Mouse (Mus musculus): ENCODE measurements at regions not wholly inside any gene's neighbourhood (a gene's known extent, or its start where the extent isn't known, plus 50 kb on each side); places are given as distances from the start of the nearest gene placed in this dataset.
A peak's percentile ranks its signal among the peaks of the same experiment; 100 is the strongest.
"Not testable (repeated sequence)": the region's sequence is repeated elsewhere in the genome, so short reads cannot be mapped to it uniquely, and the experiment has no call there.

DNA sequence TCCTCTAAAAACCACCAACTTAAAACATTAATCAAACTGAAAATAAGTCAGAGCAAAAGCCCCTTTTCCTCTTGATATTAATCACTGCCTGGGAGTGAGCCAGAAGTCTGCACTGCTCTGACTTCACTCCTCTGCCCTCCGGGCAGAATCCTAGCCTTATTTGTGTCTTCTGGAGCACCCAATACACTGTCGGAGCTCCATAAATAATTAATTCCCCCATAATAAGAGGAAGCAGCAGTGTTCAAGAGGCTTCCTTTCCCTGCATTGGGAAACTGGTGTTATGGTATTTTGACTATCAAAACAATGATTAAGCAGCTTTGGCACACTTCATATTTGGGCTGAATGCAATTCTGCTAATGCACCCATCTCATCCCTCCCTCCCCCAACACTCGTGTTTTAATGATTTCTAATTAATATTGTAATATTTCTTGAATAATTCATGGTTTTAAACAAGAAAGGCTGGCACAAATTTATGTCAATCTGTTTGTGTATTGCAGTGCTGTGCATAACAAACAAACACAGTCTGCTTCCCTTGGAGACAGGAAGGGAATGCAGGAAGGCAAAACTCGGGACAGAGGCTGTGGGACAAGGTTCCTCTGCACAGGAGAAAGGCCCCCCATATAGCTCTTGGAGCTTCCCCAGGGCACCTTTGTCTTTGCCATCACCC, 523.5 kb upstream of the Stxbp6 start:
- DNase-seq (ENCODE audit: low read depth, low spot score) = peak; percentile 30

GRCm38 (mm10) chr12:45594689-45595088, 520.2 kb upstream of the Stxbp6 start:
- DNase-seq (ENCODE audit: low read depth, low spot score) = no peak

GRCm38 (mm10) chr12:45590191-45590590, 515.7 kb upstream of the Stxbp6 start:
- no peak for DNase-seq (ENCODE audit: low read depth, low spot score)

- no peak for DNase-seq (ENCODE audit: low read depth, low spot score)
Observed at GRCm38 (mm10) chr12:45585763-45586162, 511.3 kb upstream of the Stxbp6 start.

DNA sequence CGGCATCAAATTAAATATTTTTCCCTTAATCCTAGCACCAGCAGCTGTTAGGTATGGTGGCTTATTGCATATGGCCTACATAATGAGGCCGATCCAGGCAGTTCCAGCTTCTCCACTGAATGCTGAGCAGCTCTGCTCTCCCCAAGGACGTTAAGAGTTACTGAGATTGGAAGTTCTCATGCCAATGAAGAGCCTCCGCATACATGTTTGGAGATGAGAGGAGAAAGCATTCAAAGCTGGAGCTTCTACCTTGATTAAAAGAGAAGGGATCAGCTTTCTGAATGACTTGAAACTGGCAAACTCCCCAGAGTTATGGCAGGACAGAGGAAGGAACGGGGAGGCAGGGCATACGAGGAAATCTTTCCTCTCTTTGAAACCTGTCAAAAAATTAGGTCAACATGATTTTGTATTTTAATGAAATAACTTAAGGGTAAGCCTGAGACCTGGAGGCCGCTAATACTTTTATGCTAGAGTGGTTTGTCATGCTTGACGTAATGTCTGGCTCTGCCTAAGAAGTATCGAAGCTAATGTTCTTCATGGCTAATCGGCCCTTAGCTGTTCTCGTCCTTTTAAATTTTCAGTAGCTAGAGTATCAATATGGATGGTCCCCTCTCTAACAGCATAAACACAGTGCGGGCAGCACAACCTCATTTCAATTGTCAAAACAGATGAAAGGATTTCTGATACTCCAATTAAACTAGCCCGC, 489.0 kb upstream of the Stxbp6 start:
- no peak for DNase-seq (ENCODE audit: low read depth, low spot score)

GRCm38 (mm10) chr12:45562637-45563220, 488.2 kb upstream of the Stxbp6 start:
- no peak for DNase-seq (ENCODE audit: low read depth, low spot score)

- no peak for DNase-seq (ENCODE audit: low read depth, low spot score)
Observed at GRCm38 (mm10) chr12:45561889-45562288, 487.4 kb upstream of the Stxbp6 start.

DNA sequence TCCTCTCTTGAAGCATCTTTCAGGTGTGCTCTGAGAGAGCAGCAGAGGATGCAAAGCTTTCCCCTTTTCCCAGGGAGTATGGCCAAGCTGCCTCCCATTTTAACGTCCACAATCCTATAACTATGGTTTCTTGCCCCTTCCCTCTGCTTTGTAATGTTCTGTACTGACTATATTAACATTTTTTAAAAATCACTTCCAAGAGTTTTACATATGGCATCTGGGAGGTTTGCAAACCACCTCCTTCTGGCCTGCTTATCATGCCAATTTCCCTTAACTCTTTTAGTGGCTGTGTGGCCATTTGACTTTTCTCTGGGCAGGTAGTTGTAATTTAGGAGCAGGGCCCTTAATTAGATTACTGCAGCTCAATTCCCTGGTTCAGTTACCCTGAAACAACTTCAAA, 486.9 kb upstream of the Stxbp6 start:
- DNase-seq (ENCODE audit: low read depth, low spot score) = no peak

DNA sequence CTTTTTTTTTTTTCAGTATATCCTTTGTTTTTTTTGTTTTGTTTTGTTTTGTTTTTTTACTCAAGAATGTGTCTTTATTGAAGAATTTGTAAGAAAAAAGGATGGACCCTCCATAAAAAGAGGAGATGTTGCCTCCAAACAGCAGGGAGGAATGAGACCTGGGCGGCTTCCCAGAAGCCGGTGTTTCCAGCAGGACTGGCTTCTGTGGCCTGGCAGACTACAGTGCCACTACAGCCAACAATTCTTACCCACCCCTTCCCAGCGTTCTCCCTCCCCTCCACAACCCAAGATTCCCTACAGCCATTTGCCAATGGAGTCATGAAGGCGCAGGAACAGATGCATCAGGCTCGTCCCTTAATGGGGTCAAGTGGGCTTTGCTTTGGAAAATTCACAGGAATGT, 475.4 kb upstream of the Stxbp6 start:
- not testable (repeated sequence) for DNase-seq (ENCODE audit: low read depth, low spot score)

GRCm38 (mm10) chr12:45519554-45519953, 445.0 kb upstream of the Stxbp6 start:
- DNase-seq (ENCODE audit: low read depth, low spot score) = no peak

GRCm38 (mm10) chr12:45514459-45514858, 439.9 kb upstream of the Stxbp6 start:
- no peak for DNase-seq (ENCODE audit: low read depth, low spot score)

- no peak for DNase-seq (ENCODE audit: low read depth, low spot score)
Observed at GRCm38 (mm10) chr12:45507400-45507982, 433.0 kb upstream of the Stxbp6 start.

DNA sequence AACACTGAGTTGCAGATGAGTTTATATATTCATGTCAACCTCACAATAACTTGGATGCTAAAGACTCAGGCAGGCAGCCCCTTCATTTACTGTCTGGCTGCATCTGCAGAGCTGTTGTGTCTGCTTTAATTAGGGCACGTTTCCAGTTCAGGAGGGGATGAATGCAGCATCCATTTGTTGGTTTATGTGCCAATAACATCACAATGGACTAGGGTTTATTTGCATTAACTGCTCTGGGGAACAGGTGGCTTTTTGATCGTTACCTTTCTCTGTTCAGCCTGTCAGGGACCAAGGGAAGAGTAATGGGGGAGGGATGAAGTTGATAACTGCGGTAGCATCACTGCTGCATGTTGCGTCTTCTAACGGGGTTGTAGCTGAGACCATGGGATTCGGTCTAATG, 425.3 kb upstream of the Stxbp6 start:
- DNase-seq (ENCODE audit: low read depth, low spot score) = no peak

- no peak for DNase-seq (ENCODE audit: low read depth, low spot score)
Observed at GRCm38 (mm10) chr12:45498230-45498629, 423.7 kb upstream of the Stxbp6 start.

GRCm38 (mm10) chr12:45489029-45489428, 414.5 kb upstream of the Stxbp6 start:
- no peak for DNase-seq (ENCODE audit: low read depth, low spot score)

DNA sequence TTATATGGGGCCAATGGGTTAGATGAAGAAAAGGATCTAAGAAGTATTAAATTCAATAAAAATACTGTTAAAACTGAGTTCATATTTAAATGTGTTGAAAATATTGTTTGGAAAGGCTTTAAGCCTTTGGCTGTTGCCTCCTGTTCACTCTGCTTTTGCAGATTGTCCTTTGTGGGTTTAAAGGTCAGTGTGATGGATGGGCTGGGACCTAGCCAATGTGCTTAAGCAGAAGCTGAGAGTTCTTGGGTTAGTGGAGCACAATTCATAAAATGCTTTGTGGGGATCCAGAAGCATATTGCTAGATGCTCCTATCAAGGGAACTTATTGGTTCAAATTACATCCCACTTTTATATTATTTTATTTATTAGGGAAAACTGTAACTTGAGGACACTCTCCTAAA, 402.4 kb upstream of the Stxbp6 start:
- no peak for DNase-seq (ENCODE audit: low read depth, low spot score)

- no peak for DNase-seq (ENCODE audit: low read depth, low spot score)
Observed at GRCm38 (mm10) chr12:45468093-45468492, 393.6 kb upstream of the Stxbp6 start.

DNA sequence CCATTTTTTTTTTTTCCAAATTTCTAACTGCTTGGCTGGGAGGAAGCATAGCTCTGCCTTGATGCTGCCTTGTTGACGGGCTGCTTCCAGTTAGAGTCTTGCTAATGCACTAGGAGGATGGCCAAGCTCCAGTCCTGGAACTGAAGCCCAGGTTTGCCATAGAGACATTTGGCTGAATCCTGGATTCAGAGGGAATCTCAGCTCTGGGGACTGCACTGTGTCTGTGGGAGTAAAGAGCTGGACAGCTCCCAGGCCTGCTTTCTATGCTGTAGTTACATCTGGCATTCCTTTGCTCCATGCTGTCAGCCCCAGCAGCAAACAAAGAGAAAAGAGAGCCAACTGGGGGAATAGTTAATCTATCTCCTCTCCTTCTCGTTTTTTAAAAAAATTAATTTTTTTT, 392.5 kb upstream of the Stxbp6 start:
- peak; percentile 45 for DNase-seq (ENCODE audit: low read depth, low spot score)

- DNase-seq (ENCODE audit: low read depth, low spot score) = peak; percentile 77
Observed at GRCm38 (mm10) chr12:45466066-45466465, 391.6 kb upstream of the Stxbp6 start.

- no peak for DNase-seq (ENCODE audit: low read depth, low spot score)
Observed at GRCm38 (mm10) chr12:45464952-45465351, 390.4 kb upstream of the Stxbp6 start.

DNA sequence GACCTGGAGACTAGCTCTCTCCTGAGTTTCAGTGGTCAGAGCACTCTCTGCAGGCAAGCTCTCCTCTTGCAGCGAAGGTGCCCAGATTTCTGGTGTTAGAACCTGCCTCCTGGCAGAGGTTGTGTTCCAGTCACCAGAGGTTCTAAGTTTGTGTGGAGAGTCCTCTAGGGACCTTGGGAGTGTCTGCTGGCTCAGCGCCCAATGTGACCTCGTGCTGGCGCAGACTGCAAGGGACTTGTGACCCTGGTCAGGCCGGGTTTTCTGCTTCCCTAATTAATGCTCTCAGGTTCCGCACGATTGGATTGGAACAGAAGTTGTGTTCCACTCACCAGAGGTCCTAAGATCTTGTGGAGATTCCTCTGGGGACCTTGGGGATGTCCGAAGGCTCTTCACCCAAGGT, 384.2 kb upstream of the Stxbp6 start:
- DNase-seq (ENCODE audit: low read depth, low spot score) = not testable (repeated sequence)

DNA sequence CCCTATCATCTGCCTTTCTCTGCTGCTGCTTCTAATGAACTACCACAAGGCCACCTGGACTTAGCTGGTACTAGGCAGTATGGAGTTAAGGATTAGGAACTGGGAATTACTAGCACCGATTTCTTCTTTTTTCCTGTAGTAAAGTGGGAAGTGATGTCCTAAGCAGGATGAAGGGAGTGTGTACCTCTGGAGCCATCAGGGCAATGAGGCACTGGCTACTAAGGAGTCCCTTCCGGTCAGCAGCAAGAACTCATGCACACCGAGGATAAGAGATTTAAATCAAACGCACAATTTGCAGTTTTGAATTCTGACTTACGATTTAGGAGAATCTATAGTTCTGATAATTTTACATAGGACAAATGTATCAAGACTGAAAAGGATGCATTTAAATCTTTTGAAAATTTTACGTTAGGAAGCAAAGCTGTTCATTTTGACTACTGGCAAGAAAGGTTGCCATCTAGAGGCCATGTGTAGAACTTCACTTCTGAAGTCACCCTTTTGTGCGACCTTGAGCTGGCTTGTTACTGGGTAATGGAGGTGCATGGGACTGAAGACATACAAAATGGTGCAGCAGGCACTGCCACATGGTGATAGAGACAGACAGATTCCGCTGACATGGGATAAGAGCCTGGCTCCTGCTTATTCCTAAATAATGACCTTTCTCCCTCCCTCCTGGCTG, 369.1 kb upstream of the Stxbp6 start:
- DNase-seq (ENCODE audit: low read depth, low spot score) = peak; percentile 24

Data from brain, embryonic 18.5 days (tissue).